Mouse (Mus musculus): ENCODE measurements around the gene Olfr109. TPM values are rescaled to one million over a fixed set of nuclear protein-coding genes. Genes with fewer than 3 reads are reported as not detected.

Olfr109 gene
- not detected in 2 replicates for polyA plus RNA-seq (2015; fragmentation: Nextera tagmentation; extraction: Ambion mirVana)

DNA sequence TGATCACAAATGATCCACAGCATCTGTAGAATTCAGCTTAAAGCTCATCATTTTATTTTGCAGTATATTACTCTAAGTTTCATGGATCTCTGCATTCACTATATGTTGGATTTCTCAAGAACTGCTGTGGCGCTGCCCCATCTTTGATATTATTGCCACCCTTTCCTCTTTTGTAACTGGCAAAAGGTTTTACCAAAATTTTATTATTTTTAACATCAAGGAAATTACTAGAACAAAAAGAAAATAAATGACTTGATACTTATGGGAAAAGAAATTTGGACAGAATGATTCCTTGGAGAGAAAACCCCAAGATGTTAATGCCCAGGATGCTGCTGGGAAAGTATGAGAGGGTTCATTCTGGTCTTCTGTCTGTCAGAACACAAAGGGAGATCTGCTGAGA is at the start of gene Olfr109:
Gene Olfr109, plus strand, starts transcription at position 301 of the 400 bp plus-strand sequence.
- Histone ChIP-seq H3K27me3 (ENCODE audit: insufficient read depth, low read length) (no peaks in the 10 kb centered on the region), H3K4me1 (ENCODE audit: insufficient read depth) (no peaks in the 10 kb centered on the region), H3K4me2 (ENCODE audit: low read depth, low read length) (no peak within 1 kb of the TSS), H3K4me3 (ENCODE audit: low read depth, low read length) (no peak within 1 kb of the TSS), H3K9me3 (ENCODE audit: low read length) (no peaks in the 10 kb centered on the region), H3K36me3 (replicated peaks; ENCODE audit: insufficient read depth, low read length) (no peaks in the 10 kb centered on the region), H3K9ac (replicated peaks) (no peak within 1 kb of the TSS), H3K27ac (ENCODE audit: low read depth) (no peak within 1 kb of the TSS)
- DNase-seq (no peak), ATAC-seq (no peak)
- 86% methylated on average over 1 of the region's 1 CpGs for WGBS (ENCODE audit: insufficient replicate concordance)
- TF ChIP-seq EP300 (IDR thresholded peaks at IDR 0.05; ENCODE audit: low read depth) = no peak
- no peak for TF ChIP-seq CTCF (IDR thresholded peaks at IDR 0.05; ENCODE audit: low read depth)

DNA sequence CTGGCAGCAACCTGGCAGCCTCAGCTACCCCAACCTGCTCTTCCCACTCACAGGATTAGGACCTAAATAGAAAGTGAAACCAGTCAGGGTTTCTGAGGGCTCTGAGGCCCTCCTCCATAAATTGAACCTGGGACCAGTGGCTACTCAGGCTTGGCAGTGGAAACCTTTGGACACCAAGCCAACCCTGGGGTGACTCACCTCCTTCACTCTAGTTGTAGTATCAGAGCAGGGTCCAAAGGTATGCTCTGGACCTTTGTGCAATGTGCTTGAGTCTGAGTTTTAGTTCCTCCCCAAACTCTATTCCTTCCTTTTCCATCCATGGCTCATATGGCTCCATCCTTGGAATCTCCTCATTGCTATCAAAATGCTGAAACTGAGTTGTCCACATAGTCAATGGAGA is 45.3 kb upstream of the Olfr109 start:
- DNase-seq = no peak
- Histone ChIP-seq H3K27ac (ENCODE audit: low read depth) (no peak overlapping the region), H3K4me3 (ENCODE audit: low read depth, low read length) (no peak overlapping the region), H3K9me3 (ENCODE audit: low read length) (no peaks in the 10 kb centered on the region), H3K4me1 (ENCODE audit: insufficient read depth) (no peaks in the 10 kb centered on the region), H3K9ac (replicated peaks) (no peak overlapping the region), H3K27me3 (ENCODE audit: insufficient read depth, low read length) (no peaks in the 10 kb centered on the region), H3K4me2 (ENCODE audit: low read depth, low read length) (no peak overlapping the region), H3K36me3 (replicated peaks; ENCODE audit: insufficient read depth, low read length) (no peaks in the 10 kb centered on the region)
- no peak for TF ChIP-seq EP300 (IDR thresholded peaks at IDR 0.05; ENCODE audit: low read depth)
- TF ChIP-seq CTCF (IDR thresholded peaks at IDR 0.05; ENCODE audit: low read depth) = no peak
- ATAC-seq = no peak

DNA sequence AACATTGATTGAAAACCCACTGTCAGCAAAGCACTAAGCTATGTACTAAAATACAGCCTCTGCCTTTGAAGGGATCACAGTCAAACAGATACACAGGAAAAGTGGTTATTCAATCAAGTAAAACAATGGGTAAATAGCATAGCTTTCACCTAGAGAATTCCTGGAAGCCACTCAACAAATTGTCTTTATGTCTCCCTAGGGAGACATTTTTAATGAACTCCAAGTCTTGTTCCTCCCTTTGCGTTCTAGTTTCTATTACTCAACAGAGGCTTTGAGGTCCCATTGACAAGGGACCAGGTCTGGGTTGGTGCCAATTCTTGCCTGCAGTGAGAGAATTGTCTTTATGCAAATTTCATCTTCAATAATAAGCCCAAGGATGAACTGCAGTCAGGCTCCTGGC is 13.5 kb upstream of the Olfr109 start, which contains the start of gene Olfr108:
Gene Olfr108, plus strand, starts transcription at position 301 of the 400 bp plus-strand sequence.
- H3K27ac ChIP-seq (ENCODE audit: low read depth) = no peak within 1 kb of the TSS
- H3K4me1 ChIP-seq (ENCODE audit: insufficient read depth) = no peaks in the 10 kb centered on the region
- ATAC-seq (no peak), DNase-seq (no peak)
- no peaks in the 10 kb centered on the region for H3K36me3 ChIP-seq (replicated peaks; ENCODE audit: insufficient read depth, low read length)
- no peaks in the 10 kb centered on the region for H3K9me3 ChIP-seq (ENCODE audit: low read length)
- no peak within 1 kb of the TSS for H3K4me2 ChIP-seq (ENCODE audit: low read depth, low read length)
- 83% methylated on average over 1 of the region's 1 CpGs for WGBS (ENCODE audit: insufficient replicate concordance)
- H3K27me3 ChIP-seq (ENCODE audit: insufficient read depth, low read length) = no peaks in the 10 kb centered on the region
- no peak within 1 kb of the TSS for H3K4me3 ChIP-seq (ENCODE audit: low read depth, low read length)
- no peak for TF ChIP-seq CTCF (IDR thresholded peaks at IDR 0.05; ENCODE audit: low read depth)
- no peak for TF ChIP-seq EP300 (IDR thresholded peaks at IDR 0.05; ENCODE audit: low read depth)
- H3K9ac ChIP-seq (replicated peaks) = no peak within 1 kb of the TSS

DNA sequence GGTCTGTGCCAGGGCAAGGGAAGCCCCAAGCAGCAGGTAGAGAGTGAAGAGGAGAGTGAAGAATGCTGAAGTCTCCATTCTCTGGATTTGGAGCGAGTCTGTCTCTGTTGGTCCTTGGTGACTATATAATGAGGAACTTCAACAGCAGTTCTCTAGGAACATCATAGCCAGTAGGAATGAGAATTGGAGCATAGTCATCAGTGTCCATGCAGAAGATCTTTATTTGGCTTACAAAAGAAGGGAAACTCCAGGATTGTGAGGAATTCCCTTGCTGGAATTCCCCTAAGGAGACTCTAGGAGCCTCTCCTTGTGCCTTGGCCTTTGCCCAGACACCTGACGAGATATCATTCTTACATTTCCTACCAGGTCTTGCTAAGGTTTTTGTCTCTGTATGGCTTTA is 24.7 kb downstream of the Olfr109 start, which contains the start of gene H2-M2:
Gene H2-M2, minus strand, starts transcription at position 101 of the 400 bp plus-strand sequence.
- Histone ChIP-seq H3K4me2 (ENCODE audit: low read depth, low read length) (no peak within 1 kb of the TSS), H3K9me3 (ENCODE audit: low read length) (no peaks in the 10 kb centered on the region), H3K4me1 (ENCODE audit: insufficient read depth) (no peaks in the 10 kb centered on the region), H3K9ac (replicated peaks) (no peak within 1 kb of the TSS), H3K4me3 (ENCODE audit: low read depth, low read length) (no peak within 1 kb of the TSS), H3K27ac (ENCODE audit: low read depth) (no peak within 1 kb of the TSS), H3K36me3 (replicated peaks; ENCODE audit: insufficient read depth, low read length) (no peaks in the 10 kb centered on the region), H3K27me3 (ENCODE audit: insufficient read depth, low read length) (no peaks in the 10 kb centered on the region)
- ATAC-seq (no peak), DNase-seq (no peak)
- WGBS (ENCODE audit: insufficient replicate concordance) = 56% methylated on average over 2 of the region's 2 CpGs
- TF ChIP-seq EP300 (IDR thresholded peaks at IDR 0.05; ENCODE audit: low read depth) = no peak
- no peak for TF ChIP-seq CTCF (IDR thresholded peaks at IDR 0.05; ENCODE audit: low read depth)

DNA sequence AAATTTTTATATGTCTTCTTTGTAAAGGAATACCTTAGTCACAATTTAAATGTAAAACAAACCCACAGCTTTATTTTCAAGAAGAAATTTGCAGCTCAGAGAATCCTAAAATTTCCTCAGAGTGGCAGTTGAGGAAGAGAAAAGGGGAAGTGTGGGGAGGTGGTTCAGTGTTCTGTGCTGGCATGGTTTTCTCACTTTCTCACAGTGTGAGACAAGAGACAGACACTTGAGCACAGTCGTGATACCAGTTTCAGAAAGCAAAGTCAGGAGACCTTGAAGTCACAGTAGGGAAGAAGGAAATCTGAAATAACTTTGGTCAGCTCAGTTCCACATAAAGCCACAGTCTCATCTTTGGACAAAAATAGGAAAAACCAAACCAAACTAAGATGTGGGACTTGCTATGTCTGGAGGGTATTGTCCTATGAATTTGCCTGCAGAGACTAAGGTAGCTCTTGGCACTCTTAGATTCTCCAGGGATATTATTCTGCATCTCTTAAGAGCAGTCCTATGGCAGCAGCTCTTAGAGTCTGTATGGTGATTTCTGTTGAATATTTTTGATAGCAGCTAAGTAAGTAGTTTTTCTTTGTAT is 33.3 kb downstream of the Olfr109 start, which contains the start of gene Olfr110:
Gene Olfr110, plus strand, starts transcription at position 539 of the 589 bp plus-strand sequence.
- H3K36me3 ChIP-seq (replicated peaks; ENCODE audit: insufficient read depth, low read length) = no peaks in the 10 kb centered on the region
- H3K4me3 ChIP-seq (ENCODE audit: low read depth, low read length) = no peak within 1 kb of the TSS
- H3K9me3 ChIP-seq (ENCODE audit: low read length) = peaks cover 2% of the 10 kb centered on the region; the same call in 1 of the 2 replicates
- DNase-seq (no peak), ATAC-seq (no peak)
- H3K4me1 ChIP-seq (ENCODE audit: insufficient read depth) = no peaks in the 10 kb centered on the region
- 19% methylated on average over 1 of the region's 1 CpGs for WGBS (ENCODE audit: insufficient replicate concordance)
- H3K27me3 ChIP-seq (ENCODE audit: insufficient read depth, low read length) = no peaks in the 10 kb centered on the region
- no peak for TF ChIP-seq CTCF (IDR thresholded peaks at IDR 0.05; ENCODE audit: low read depth)
- no peak for TF ChIP-seq EP300 (IDR thresholded peaks at IDR 0.05; ENCODE audit: low read depth)
- no peak within 1 kb of the TSS for H3K9ac ChIP-seq (replicated peaks)
- H3K4me2 ChIP-seq (ENCODE audit: low read depth, low read length) = no peak within 1 kb of the TSS
- no peak within 1 kb of the TSS for H3K27ac ChIP-seq (ENCODE audit: low read depth)

DNA sequence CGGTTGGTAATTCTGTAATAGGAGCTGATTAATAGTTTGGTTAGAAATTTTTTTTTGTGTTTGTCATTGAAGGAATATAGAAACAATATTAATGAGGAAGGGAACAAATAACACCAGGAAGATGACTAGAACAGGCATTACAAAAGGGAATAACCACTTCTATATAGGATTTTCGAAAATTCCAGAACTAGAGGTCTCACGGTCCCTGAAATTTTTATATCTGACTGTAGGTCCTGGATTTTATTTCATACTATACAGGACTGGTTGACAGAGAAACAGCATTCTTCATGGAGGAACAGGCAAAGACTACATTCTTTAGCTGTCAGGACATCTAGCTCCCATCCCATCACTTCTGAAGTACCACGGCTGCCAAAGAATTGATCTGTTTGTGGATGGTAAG is 49.0 kb downstream of the Olfr109 start, which contains the start of gene Olfr111:
Gene Olfr111, plus strand, starts transcription at position 301 of the 400 bp plus-strand sequence.
- WGBS (ENCODE audit: insufficient replicate concordance) = 80% methylated on average over 4 of the region's 4 CpGs
- no peak for TF ChIP-seq EP300 (IDR thresholded peaks at IDR 0.05; ENCODE audit: low read depth)
- TF ChIP-seq CTCF (IDR thresholded peaks at IDR 0.05; ENCODE audit: low read depth) = no peak
- no peak for ATAC-seq

More for the DNA sequence above, 49.0 kb downstream of the Olfr109 start, which contains the start of gene Olfr111:
- no peaks in the 10 kb centered on the region for H3K9me3 ChIP-seq (ENCODE audit: low read length)
- H3K36me3 ChIP-seq (replicated peaks; ENCODE audit: insufficient read depth, low read length) = no peaks in the 10 kb centered on the region
- no peaks in the 10 kb centered on the region for H3K27me3 ChIP-seq (ENCODE audit: insufficient read depth, low read length)
- H3K4me1 ChIP-seq (ENCODE audit: insufficient read depth) = no peaks in the 10 kb centered on the region
- no peak within 1 kb of the TSS for H3K4me2 ChIP-seq (ENCODE audit: low read depth, low read length)
- H3K4me3 ChIP-seq (ENCODE audit: low read depth, low read length) = no peak within 1 kb of the TSS
- no peak within 1 kb of the TSS for H3K9ac ChIP-seq (replicated peaks)
- DNase-seq = no peak
- no peak within 1 kb of the TSS for H3K27ac ChIP-seq (ENCODE audit: low read depth)

Other genes with a start within 250 kb of the Olfr109 start
- gene Olfr95, start 245.8 kb upstream of the Olfr109 start, polyA plus RNA-seq (2015; fragmentation: Nextera tagmentation; extraction: Ambion mirVana) = not detected in 2 replicates
- gene Olfr96, start 238.8 kb upstream of the Olfr109 start, polyA plus RNA-seq (2015; fragmentation: Nextera tagmentation; extraction: Ambion mirVana) = not detected in 2 replicates
- gene Olfr97, start 221.6 kb upstream of the Olfr109 start, polyA plus RNA-seq (2015; fragmentation: Nextera tagmentation; extraction: Ambion mirVana) = not detected in 2 replicates
- not detected in 2 replicates for gene Olfr98, start 195.2 kb upstream of the Olfr109 start, polyA plus RNA-seq (2015; fragmentation: Nextera tagmentation; extraction: Ambion mirVana)
- 4.5 and 4.6 TPM in 2 replicates for gene H2-M3, start 188.7 kb upstream of the Olfr109 start, polyA plus RNA-seq (2015; fragmentation: Nextera tagmentation; extraction: Ambion mirVana)
- gene Olfr99, start 175.5 kb upstream of the Olfr109 start, polyA plus RNA-seq (2015; fragmentation: Nextera tagmentation; extraction: Ambion mirVana) = not detected in 2 replicates
- gene Olfr101, start 154.6 kb upstream of the Olfr109 start, polyA plus RNA-seq (2015; fragmentation: Nextera tagmentation; extraction: Ambion mirVana) = not detected in 2 replicates
- not detected in 2 replicates for gene Olfr102, start 141.9 kb upstream of the Olfr109 start, polyA plus RNA-seq (2015; fragmentation: Nextera tagmentation; extraction: Ambion mirVana)
- gene Olfr103, start 119.2 kb upstream of the Olfr109 start, polyA plus RNA-seq (2015; fragmentation: Nextera tagmentation; extraction: Ambion mirVana) = not detected in 2 replicates
- gene Olfr104-ps, start 99.3 kb upstream of the Olfr109 start, polyA plus RNA-seq (2015; fragmentation: Nextera tagmentation; extraction: Ambion mirVana) = not detected in 2 replicates
- gene Olfr105-ps, start 79.9 kb upstream of the Olfr109 start, polyA plus RNA-seq (2015; fragmentation: Nextera tagmentation; extraction: Ambion mirVana) = not detected in 2 replicates
- not detected in 2 replicates for gene Olfr106-ps, start 68.5 kb upstream of the Olfr109 start, polyA plus RNA-seq (2015; fragmentation: Nextera tagmentation; extraction: Ambion mirVana)
- gene Olfr107, start 59.7 kb upstream of the Olfr109 start, polyA plus RNA-seq (2015; fragmentation: Nextera tagmentation; extraction: Ambion mirVana) = not detected in 2 replicates
- not detected in 2 replicates for gene Olfr108, start 13.4 kb upstream of the Olfr109 start, polyA plus RNA-seq (2015; fragmentation: Nextera tagmentation; extraction: Ambion mirVana)
- gene H2-M2, start 24.6 kb downstream of the Olfr109 start, polyA plus RNA-seq (2015; fragmentation: Nextera tagmentation; extraction: Ambion mirVana) = not detected in 2 replicates
- not detected in 2 replicates for gene Olfr110, start 33.6 kb downstream of the Olfr109 start, polyA plus RNA-seq (2015; fragmentation: Nextera tagmentation; extraction: Ambion mirVana)
- not detected in 2 replicates for gene Olfr111, start 49.1 kb downstream of the Olfr109 start, polyA plus RNA-seq (2015; fragmentation: Nextera tagmentation; extraction: Ambion mirVana)
- not detected in 2 replicates for gene Olfr112, start 110.5 kb downstream of the Olfr109 start, polyA plus RNA-seq (2015; fragmentation: Nextera tagmentation; extraction: Ambion mirVana)
- gene Olfr113, start 118.7 kb downstream of the Olfr109 start, polyA plus RNA-seq (2015; fragmentation: Nextera tagmentation; extraction: Ambion mirVana) = not detected in 2 replicates
- gene Olfr114, start 133.8 kb downstream of the Olfr109 start, polyA plus RNA-seq (2015; fragmentation: Nextera tagmentation; extraction: Ambion mirVana) = not detected in 2 replicates
- not detected in 2 replicates for gene Olfr115, start 168.2 kb downstream of the Olfr109 start, polyA plus RNA-seq (2015; fragmentation: Nextera tagmentation; extraction: Ambion mirVana)
- gene Olfr116, start 168.3 kb downstream of the Olfr109 start, polyA plus RNA-seq (2015; fragmentation: Nextera tagmentation; extraction: Ambion mirVana) = not detected in 2 replicates
- not detected in 2 replicates for gene Olfr117, start 204.9 kb downstream of the Olfr109 start, polyA plus RNA-seq (2015; fragmentation: Nextera tagmentation; extraction: Ambion mirVana)
- not detected in 2 replicates for gene Olfr118, start 208.1 kb downstream of the Olfr109 start, polyA plus RNA-seq (2015; fragmentation: Nextera tagmentation; extraction: Ambion mirVana)
- gene Olfr119, start 237.6 kb downstream of the Olfr109 start, polyA plus RNA-seq (2015; fragmentation: Nextera tagmentation; extraction: Ambion mirVana) = not detected in 2 replicates

Measured in liver, postnatal 0 days (tissue).